Mouse (Mus musculus): ENCODE results near the gene A630095N17Rik. TPM values are rescaled to one million over a fixed set of nuclear protein-coding genes. Genes with fewer than 3 reads are reported as not detected.

Gene A630095N17Rik
- not detected in 2 replicates for total RNA-seq (2015)
- total RNA-seq (2017) = not detected in 2 replicates

DNA sequence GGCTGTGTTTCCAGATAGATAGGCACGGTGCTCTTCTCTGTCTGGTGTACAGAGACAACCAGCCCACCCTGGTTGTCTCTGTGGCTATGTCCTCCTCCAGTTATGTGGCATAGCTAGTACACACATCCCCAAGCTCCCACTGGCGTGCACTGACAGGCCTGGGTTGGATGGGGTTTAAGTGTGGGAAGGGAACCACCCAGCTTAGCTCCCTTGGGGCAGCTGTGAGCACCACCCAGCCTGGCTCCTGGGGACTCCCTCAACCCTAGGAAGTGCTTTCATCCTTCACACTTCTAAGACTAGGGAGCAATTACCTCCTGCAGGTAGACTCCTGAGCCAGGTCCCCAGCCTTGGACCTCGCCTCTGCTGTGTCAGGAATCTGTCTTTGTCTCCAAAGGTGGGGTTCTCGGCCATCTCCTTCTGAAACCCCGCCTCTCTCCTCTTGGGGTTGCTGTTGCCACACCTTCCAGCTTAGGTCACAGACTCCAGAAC lies at the start of gene A630095N17Rik:
A630095N17Rik (minus strand) TSS at position 439 of the 489 bp plus-strand sequence.
- no peak for ATAC-seq (ENCODE audit: poor library complexity, severe bottlenecking)

DNA sequence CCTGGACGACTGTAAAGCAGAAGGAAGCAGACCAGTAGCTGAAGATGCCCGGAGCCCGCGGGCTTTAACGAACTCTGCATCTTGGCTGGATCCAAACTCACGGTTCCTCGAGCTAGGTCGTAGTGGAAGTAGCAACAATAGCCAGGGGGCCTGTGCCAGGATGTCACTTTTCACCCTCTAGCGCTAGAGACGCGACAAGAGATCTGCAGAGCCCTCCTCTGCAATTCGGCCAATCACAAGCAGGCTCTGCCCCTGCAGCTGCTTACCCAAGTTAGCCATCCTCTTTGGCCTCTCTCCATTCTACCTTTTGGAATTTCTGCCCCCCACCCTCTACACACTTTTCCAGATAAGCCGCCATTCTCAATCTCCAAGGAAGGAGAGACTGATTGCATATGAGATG lies 46.3 kb upstream of the A630095N17Rik start, which contains the start of gene Resp18:
Resp18 (minus strand) TSS at position 188 of the 400 bp plus-strand sequence.
- no peak for ATAC-seq (ENCODE audit: poor library complexity, severe bottlenecking)

GRCm38 (mm10) chr1:75277195-75278188 lies 45.6 kb upstream of the A630095N17Rik start:
- no peak for ATAC-seq (ENCODE audit: poor library complexity, severe bottlenecking)

DNA sequence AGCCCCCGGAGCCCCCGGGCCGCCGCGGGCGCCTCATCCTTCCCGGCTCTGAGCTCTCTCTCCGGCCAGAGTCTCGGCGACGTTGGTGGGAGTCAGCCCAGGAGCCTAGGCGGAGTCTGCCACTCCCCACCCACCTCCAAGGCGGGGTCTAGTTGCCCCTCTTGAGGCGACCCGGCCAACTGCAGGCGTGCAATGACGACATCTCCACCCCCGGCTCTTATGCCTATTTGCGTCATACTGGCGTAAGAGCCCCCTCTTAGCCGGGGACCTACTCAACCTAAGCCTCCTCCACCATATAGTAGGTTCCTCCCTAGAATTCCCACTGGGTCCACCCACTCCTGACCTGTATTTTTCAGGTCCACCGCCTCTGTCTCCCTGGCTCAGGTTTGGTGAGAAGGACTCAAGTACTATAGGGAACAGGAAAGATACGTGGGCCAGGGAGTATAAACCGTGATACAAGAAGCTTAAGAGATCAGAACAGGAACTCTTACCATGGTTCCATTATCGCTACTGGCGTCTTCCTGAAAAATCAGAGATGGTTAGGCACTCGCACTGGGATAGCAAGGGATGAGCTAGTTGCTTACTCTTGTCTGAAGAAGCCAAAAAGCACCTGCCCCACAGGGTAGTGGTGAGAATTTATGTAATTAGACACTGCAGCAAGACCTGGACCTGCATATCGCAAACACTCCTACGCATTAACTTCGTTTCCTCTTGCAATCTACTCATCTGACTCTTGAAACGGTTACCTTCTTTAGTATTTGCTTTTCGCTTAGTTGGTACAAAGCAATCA lies 32.4 kb upstream of the A630095N17Rik start, which contains the start of gene Ptprn:
Ptprn (minus strand) TSS at position 412 of the 790 bp plus-strand sequence.
- ATAC-seq (ENCODE audit: poor library complexity, severe bottlenecking) = no peak

- ATAC-seq (ENCODE audit: poor library complexity, severe bottlenecking) = 0 out of 2 replicates have a peak, but pooled peaks have one; percentile 33
Measured at GRCm38 (mm10) chr1:75262969-75263951, 31.4 kb upstream of the A630095N17Rik start.

GRCm38 (mm10) chr1:75261278-75261677 lies 29.4 kb upstream of the A630095N17Rik start:
- ATAC-seq (ENCODE audit: poor library complexity, severe bottlenecking) = no peak

DNA sequence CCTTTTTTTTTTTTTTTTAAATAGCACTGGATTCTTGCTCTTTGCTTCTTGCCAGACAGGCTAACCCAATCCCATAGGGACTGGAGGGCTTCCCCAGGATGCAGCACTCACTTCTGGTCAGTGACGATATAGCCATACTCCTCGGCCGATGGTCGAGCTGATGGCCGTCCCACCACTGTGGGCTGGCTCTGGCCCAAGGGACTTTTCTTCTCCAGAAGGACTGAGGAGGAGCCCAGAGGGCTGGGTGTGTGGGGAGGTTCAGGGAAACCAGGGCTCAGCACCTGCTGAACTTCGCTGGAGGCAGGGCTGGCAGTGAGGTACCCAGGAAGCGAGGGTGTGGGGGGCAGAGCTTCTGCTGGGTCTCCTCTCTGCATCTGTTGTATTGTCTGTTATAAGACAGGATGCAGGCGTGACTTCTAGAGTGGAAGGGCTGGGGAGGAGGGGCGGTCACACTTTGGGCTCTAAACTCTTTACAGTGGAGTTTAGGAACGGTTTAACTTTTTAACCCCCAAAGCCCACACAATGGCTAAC lies 23.7 kb upstream of the A630095N17Rik start:
- ATAC-seq (ENCODE audit: poor library complexity, severe bottlenecking) = no peak

DNA sequence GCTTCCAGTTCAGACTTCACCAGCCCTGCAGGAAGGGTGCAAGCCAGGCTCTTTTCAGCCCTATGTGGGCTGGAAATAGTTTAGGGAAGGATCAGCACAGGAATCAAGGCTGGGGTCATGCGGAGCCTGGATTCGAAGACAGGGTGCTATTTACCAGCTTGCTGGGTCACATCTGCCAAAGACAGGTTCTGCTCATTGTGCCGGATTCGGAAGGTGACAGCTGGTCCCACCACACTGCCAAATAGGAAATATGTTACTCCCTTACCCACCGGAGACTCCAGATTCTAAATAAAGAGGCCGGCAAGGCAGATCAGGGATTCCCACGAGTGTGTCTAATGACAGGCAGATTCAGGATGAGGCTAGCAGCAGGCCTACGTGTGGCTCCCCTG lies 22.7 kb upstream of the A630095N17Rik start:
- ATAC-seq (ENCODE audit: poor library complexity, severe bottlenecking) = no peak

DNA sequence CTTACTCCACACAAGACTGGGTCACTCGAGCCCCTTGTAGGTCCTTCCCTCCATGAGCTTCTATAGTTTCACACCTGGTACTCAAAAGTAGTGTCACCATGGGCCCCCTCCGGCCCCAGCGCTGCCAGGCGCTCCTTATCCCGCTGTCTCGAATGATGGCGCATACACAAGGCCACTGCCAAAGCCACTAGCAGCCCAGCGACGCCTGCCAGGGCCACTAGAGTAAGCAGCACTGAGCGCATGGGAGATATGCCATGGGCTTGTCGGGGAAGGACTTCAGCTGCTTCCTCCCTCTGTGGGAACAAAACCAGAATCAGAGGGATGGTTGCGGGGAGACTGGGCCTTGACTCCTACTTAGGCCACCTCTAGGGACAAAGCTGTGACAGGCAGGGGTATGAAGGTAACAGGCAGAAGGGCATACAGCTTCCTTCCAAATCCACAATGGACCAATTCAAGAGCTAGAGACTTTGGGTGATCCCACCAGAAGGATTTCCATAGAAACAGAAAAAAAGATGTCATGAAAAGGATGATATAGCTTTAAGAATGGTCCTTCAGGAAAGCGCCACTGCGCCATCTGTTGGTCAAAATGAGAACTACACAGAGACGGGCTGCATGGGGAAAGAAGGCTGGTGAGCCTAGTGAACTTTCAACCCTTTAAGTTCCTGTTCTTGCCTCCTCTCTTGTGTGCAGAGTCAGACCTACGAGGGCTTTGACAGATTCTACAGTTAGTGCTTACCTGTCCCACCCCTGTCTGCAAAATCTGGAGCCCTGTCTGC lies 22.1 kb upstream of the A630095N17Rik start:
- peak; percentile 68 for ATAC-seq (ENCODE audit: poor library complexity, severe bottlenecking)

GRCm38 (mm10) chr1:75253029-75253428 lies 21.1 kb upstream of the A630095N17Rik start:
- no peak for ATAC-seq (ENCODE audit: poor library complexity, severe bottlenecking)

DNA sequence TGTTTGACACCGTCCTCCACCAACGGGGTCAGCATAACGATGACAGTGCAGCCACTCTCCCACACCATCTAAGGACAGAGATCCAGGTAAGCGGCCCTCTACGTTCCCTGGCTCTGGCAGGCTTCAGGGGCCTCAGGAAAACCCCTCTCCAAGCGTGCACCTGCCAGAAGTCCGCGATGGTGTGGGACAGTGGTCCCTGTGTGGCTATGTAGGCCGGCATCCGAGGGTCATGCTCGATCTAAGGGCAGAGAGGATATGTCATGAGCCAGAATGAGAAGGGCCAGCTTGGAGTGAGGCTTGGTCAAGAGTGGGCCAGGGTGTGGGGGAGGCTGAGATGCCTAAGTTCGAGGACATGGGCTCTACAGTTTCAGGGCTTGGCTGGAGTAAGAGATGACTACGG lies 20.4 kb upstream of the A630095N17Rik start:
- ATAC-seq (ENCODE audit: poor library complexity, severe bottlenecking) = no peak

GRCm38 (mm10) chr1:75251112-75251970 lies 19.4 kb upstream of the A630095N17Rik start:
- peak; percentile 96 for ATAC-seq (ENCODE audit: poor library complexity, severe bottlenecking)

DNA sequence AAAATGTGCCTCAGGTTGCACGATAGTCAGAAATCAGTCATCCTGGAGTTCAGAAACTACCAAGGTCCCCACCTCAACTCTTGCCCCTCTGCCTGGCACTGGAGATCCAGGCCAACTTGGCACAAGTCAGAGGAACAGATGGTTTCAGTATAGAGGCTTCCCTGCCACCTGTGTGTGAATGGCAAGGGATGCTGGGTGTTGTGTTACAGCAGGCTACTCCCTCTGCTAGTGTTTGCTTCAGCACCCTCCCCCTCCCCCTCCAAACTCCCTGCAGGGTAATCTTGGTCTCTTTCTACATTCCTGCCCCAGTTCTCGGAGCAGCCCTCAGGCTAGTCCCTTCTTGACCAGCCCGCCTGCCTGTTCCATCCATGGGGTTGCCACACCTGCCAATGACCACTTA lies 18.6 kb upstream of the A630095N17Rik start:
- no peak for ATAC-seq (ENCODE audit: poor library complexity, severe bottlenecking)

DNA sequence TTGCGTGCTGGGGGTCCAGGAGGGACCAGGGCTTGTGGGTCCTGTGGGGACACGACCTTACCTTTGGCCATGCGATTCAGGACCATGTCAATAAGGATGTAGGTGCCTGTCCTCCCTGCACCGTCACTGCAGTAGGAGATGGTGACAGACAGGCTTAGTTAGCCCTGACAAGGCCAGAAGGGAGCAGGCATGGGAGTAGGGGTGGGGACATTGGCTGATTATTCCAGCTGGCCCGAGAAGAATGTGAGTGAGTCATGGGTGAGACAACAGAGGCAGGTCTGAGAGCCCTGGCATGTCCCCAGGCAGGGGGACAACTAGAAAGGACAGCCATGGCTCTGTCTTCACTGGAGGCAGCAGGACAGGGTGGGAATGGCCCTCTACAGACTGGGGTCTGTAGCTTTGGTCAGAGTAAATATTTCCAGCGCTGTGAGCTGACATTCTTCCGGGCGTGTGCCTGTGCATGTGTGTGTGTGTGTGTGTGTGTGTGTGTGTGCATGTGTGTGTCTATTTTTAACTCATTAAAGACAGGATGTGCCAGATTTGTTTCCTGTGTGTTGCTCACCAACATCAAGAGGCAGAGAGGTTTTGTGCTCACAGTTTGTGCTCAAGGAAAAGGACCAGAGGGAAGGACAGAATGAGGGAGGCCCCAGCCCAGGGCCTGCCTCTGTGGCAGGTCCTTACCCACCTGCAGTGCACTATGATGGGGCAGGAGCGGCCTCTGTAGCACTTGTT lies 16.3 kb upstream of the A630095N17Rik start:
- ATAC-seq (ENCODE audit: poor library complexity, severe bottlenecking) = no peak

- ATAC-seq (ENCODE audit: poor library complexity, severe bottlenecking) = no peak
Measured at GRCm38 (mm10) chr1:75247071-75247930, 15.4 kb upstream of the A630095N17Rik start.

- peak; percentile 88 for ATAC-seq (ENCODE audit: poor library complexity, severe bottlenecking)
Measured at GRCm38 (mm10) chr1:75244836-75245235, 12.9 kb upstream of the A630095N17Rik start.
